Comparison of ENCODE assay signal across 13 mouse cellular contexts in the genomic region with DNA sequence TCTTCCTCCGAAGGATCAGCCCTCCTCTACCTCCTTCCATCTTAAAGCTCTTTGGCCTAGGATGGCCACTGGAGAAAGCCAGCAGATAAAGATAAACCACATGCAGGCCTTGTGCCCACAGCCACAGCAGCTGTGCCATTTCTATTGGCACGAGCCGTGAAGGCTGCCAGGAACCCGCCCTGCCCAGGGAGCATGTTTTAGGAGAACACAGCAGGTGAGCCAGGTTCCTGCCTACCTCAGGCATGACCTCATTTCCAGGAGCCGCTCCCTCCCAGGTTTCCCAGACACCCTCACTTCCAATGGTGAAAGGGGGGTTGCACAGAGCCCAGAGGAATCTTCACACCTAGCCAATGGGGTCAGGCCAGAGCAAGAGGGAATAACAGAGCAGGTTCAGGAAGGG. TPM values are rescaled to one million over a fixed set of nuclear protein-coding genes. Genes with fewer than 3 reads are reported as not detected.
DNase-seq lines count a peak whose midpoint lies in the region; ATAC-seq and TF ChIP-seq lines count a peak whose summit lies in the region.
"Had no signal": no experiment of that assay in that cellular context is flagged by ENCODE, and none has a peak within 500 bp of the region (broad histone marks: within the 10 kb centered on the region; RNA-seq: fewer than 3 reads in every experiment).

No protein-coding gene starts in this region.

- H3K27ac ChIP-seq in lung, embryonic 14.5 days (ENCODE audit: low read depth): no peak overlapping the region
- H3K27ac ChIP-seq: hindbrain, embryonic 14.5 days; neural tube, embryonic 12.5 days had no signal

- peaks cover 39% of the 10 kb centered on the region for H3K4me1 ChIP-seq in lung, embryonic 14.5 days (ENCODE audit: insufficient read depth)

- no peak overlapping the region for H3K9ac ChIP-seq in lung, embryonic 14.5 days
- H3K9ac ChIP-seq: hindbrain, embryonic 14.5 days; neural tube, embryonic 12.5 days had no signal

- no peak overlapping the region for H3K4me3 ChIP-seq in lung, embryonic 14.5 days (ENCODE audit: low read depth, low read length)
- H3K4me3 ChIP-seq: neural tube, embryonic 12.5 days had no signal

- H3K9me3 ChIP-seq in lung, embryonic 14.5 days (ENCODE audit: low read depth, low read length): no peaks in the 10 kb centered on the region
- H3K9me3 ChIP-seq: neural tube, embryonic 12.5 days had no signal

- peak; percentile 28 for DNase-seq in gastrocnemius, postnatal 14 days
- no peak for DNase-seq in gastrocnemius, postnatal 25 days
- peak; percentile 70 for DNase-seq in urinary bladder, postnatal 14 days (ENCODE audit: low spot score)
- DNase-seq in urinary bladder, postnatal 4 days (ENCODE audit: low spot score in 2 of 2): no peak
- peak; percentile 14 for DNase-seq in lung, embryonic 14.5 days
- DNase-seq in adrenal gland, postnatal 4 days (ENCODE audit: low spot score in 2 of 2): no peak
- no peak for DNase-seq in thymus, adult 18-20 months
- DNase-seq in thymus, postnatal 4 days: no peak
- DNase-seq: B cell, adult 2 months had no signal

- peaks cover 31% of the 10 kb centered on the region for H3K27me3 ChIP-seq in lung, embryonic 14.5 days (ENCODE audit: insufficient read depth, low read length)

- H3K4me2 ChIP-seq in lung, embryonic 14.5 days: no peak overlapping the region
- H3K4me2 ChIP-seq: hindbrain, embryonic 14.5 days; neural tube, embryonic 12.5 days had no signal

- 56% methylated on average over 5 of the region's 5 CpGs for WGBS in lung, embryonic 14.5 days

- intact Hi-C loops in gastrocnemius, postnatal 14 days (cut with DNase I; ENCODE audit: low total_unique reads): no loop called here

- TF ChIP-seq CTCF in lung, embryonic 14.5 days (IDR thresholded peaks at IDR 0.05; ENCODE audit: low read depth): no peak

- ATAC-seq in lung, embryonic 14.5 days (ENCODE audit: insufficient read depth): no peak

- no peaks in the 10 kb centered on the region; the same call in 1 of the 2 replicates for H3K36me3 ChIP-seq in lung, embryonic 14.5 days (ENCODE audit: insufficient read depth)
- H3K36me3 ChIP-seq: neural tube, embryonic 12.5 days had no signal

RNA-seq across cellular contexts. Expression of a gene that starts 3.8 kb away (rescaled TPM):
- total RNA-seq in gastrocnemius, postnatal 14 days (2021): 1 to 10 TPM; 3.5 to 4.0 TPM
- total RNA-seq in gastrocnemius, postnatal 25 days (2021): 1 to 10 TPM; 2.9 to 5.4 TPM
- polyA plus RNA-seq in lung, embryonic 14.5 days (2014; fragmentation: Nextera tagmentation; extraction: Ambion mirVana): 27.1 and 28.4 TPM in 2 replicates
- 10 to 100 TPM; 28.9 to 37.0 TPM for total RNA-seq in adrenal gland, postnatal 4 days (2021)
- total RNA-seq: megakaryocyte progenitor cell, adult 5-6 weeks had no signal

RNA-seq across cellular contexts. Expression of a gene that starts 31.6 kb away (rescaled TPM):
- 100 to 1,000 TPM; 330 to 344 TPM for total RNA-seq in gastrocnemius, postnatal 14 days (2021)
- 100 to 1,000 TPM; 351 to 396 TPM for total RNA-seq in gastrocnemius, postnatal 25 days (2021)
- 24.5 and 27.4 TPM in 2 replicates for polyA plus RNA-seq in lung, embryonic 14.5 days (2014; fragmentation: Nextera tagmentation; extraction: Ambion mirVana)
- 10 to 100 TPM; 59.8 to 69.3 TPM for total RNA-seq in adrenal gland, postnatal 4 days (2021)

RNA-seq across cellular contexts. Expression of a gene that starts 47.1 kb away (rescaled TPM):
- not detected for total RNA-seq in gastrocnemius, postnatal 14 days (2021)
- not detected for total RNA-seq in gastrocnemius, postnatal 25 days (2021)
- polyA plus RNA-seq in lung, embryonic 14.5 days (2014; fragmentation: Nextera tagmentation; extraction: Ambion mirVana): 0.11 and 0.18 TPM in 2 replicates
- total RNA-seq in adrenal gland, postnatal 4 days (2021): under 1 TPM in 1 of 2 experiments, not detected in 1; 0.17 TPM
- total RNA-seq: left cerebral cortex, postnatal 10 days; megakaryocyte progenitor cell, adult 5-6 weeks had no signal

Comparison
In these comparisons a context has a peak if more than half of its experiments do, and no peak if none do; other contexts are left out.
1. DNase-seq: peak in gastrocnemius, postnatal 14 days (single experiment), urinary bladder, postnatal 14 days (single experiment) and lung, embryonic 14.5 days (single experiment); none in gastrocnemius, postnatal 25 days (single experiment), urinary bladder, postnatal 4 days (0 of 2), adrenal gland, postnatal 4 days (0 of 2), thymus, adult 18-20 months (0 of 2) and thymus, postnatal 4 days (single experiment).
2. RNA of a gene that starts 3.8 kb away (total RNA-seq): 28.9 to 37.0 TPM in adrenal gland, postnatal 4 days; 2.9 to 5.4 TPM in gastrocnemius, postnatal 25 days and 3.5 to 4.0 TPM in gastrocnemius, postnatal 14 days; every median in the first group is over 4 times any median in the second.
3. RNA of a gene that starts 31.6 kb away (total RNA-seq): 351 to 396 TPM in gastrocnemius, postnatal 25 days and 330 to 344 TPM in gastrocnemius, postnatal 14 days; 59.8 to 69.3 TPM in adrenal gland, postnatal 4 days; every median in the first group is over 4 times any median in the second.